ENCODE assay signal across 14 mouse cellular contexts in genomic region chr4:46445237-46445945, GRCm38 (mm10). TPM values are rescaled to one million over a fixed set of nuclear protein-coding genes. Genes with fewer than 3 reads are reported as not detected.
A peak's percentile ranks its signal among the peaks of the same experiment; 100 is the strongest.
DNase-seq lines count a peak whose midpoint lies in the region; ATAC-seq lines count a peak whose summit lies in the region.
"Had no signal": no experiment of that assay in that cellular context is flagged by ENCODE, and none has a peak within 500 bp of the region (broad histone marks: within the 10 kb centered on the region; RNA-seq: fewer than 3 reads in every experiment).

No protein-coding gene starts in this region.

- ATAC-seq in limb, embryonic 11.5 days (ENCODE audit: insufficient number of reproducible peaks, low FRiP score, low TSS enrichment, low read depth) = no peak
- no peak for ATAC-seq in liver, embryonic 16.5 days (ENCODE audit: low read depth)

- H3K27me3 ChIP-seq in limb, embryonic 11.5 days (ENCODE audit: control insufficient read depth, insufficient read depth, low read length) = no peaks in the 10 kb centered on the region
- no peaks in the 10 kb centered on the region for H3K27me3 ChIP-seq in limb, embryonic 10.5 days (ENCODE audit: low read depth, poor library complexity, severe bottlenecking)
- H3K27me3 ChIP-seq in liver, embryonic 16.5 days (ENCODE audit: control insufficient read depth, insufficient read depth, low read depth, low read length) = no peaks in the 10 kb centered on the region
- H3K27me3 ChIP-seq: megakaryocyte, embryonic 14.5 days; stomach, embryonic 15.5 days had no signal

- H3K36me3 ChIP-seq in limb, embryonic 11.5 days (ENCODE audit: control insufficient read depth, insufficient read depth, low read length) = no peaks in the 10 kb centered on the region
- no peaks in the 10 kb centered on the region for H3K36me3 ChIP-seq in limb, embryonic 10.5 days
- no peaks in the 10 kb centered on the region for H3K36me3 ChIP-seq in liver, embryonic 16.5 days (ENCODE audit: control insufficient read depth, insufficient read depth)
- H3K36me3 ChIP-seq: stomach, embryonic 15.5 days had no signal

- H3K4me1 ChIP-seq in limb, embryonic 11.5 days (ENCODE audit: control insufficient read depth, insufficient read depth, low read length) = no peaks in the 10 kb centered on the region
- peaks cover 6% of the 10 kb centered on the region for H3K4me1 ChIP-seq in limb, embryonic 10.5 days
- H3K4me1 ChIP-seq in liver, embryonic 16.5 days (ENCODE audit: control insufficient read depth, low read depth, low read length) = peaks cover 38% of the 10 kb centered on the region
- H3K4me1 ChIP-seq: stomach, embryonic 15.5 days had no signal

- H3K4me2 ChIP-seq in limb, embryonic 11.5 days (ENCODE audit: low read depth, severe bottlenecking) = no peak overlapping the region
- H3K4me2 ChIP-seq in liver, embryonic 16.5 days (ENCODE audit: low read depth, low read length) = no peak overlapping the region
- H3K4me2 ChIP-seq: stomach, embryonic 15.5 days had no signal

- 57% methylated on average over 9 of the region's 9 CpGs for WGBS in limb, embryonic 11.5 days
- 57% methylated on average over 9 of the region's 9 CpGs for WGBS in limb, embryonic 10.5 days
- WGBS in liver, embryonic 16.5 days (ENCODE audit: insufficient replicate concordance) = 74% methylated on average over 9 of the region's 9 CpGs

- H3K27ac ChIP-seq in limb, embryonic 11.5 days (replicated peaks; ENCODE audit: low read depth, low read length) = no peak overlapping the region
- H3K27ac ChIP-seq in limb, embryonic 10.5 days = no peak overlapping the region
- peak overlapping the region; percentile 5; the same call in 1 of the 2 replicates for H3K27ac ChIP-seq in liver, embryonic 16.5 days (ENCODE audit: low read length)
- H3K27ac ChIP-seq: stomach, embryonic 15.5 days had no signal

- no peak for DNase-seq in limb, embryonic 11.5 days (ENCODE audit: low spot score)
- DNase-seq in limb, embryonic 10.5 days (ENCODE audit: low spot score) = no peak
- peak; percentile 37 for DNase-seq in ZHBTc4 (ENCODE audit: low read depth, low spot score)
- peak; percentile 74 to 82 for DNase-seq in cerebellum, postnatal 10 days
- DNase-seq in layer of hippocampus, postnatal 25 days (ENCODE audit: extremely low spot score in 1 of 2, low spot score in 1 of 2) = no peak
- no peak for DNase-seq in right cerebral cortex, postnatal 25 days
- DNase-seq in lung, postnatal 10 days = no peak
- DNase-seq: heart, postnatal 14 days; kidney, postnatal 25 days had no signal

- H3K9me3 ChIP-seq in limb, embryonic 11.5 days (ENCODE audit: control insufficient read depth, low read length) = no peaks in the 10 kb centered on the region
- H3K9me3 ChIP-seq in limb, embryonic 10.5 days (replicated peaks) = no peaks in the 10 kb centered on the region
- H3K9me3 ChIP-seq in liver, embryonic 16.5 days (replicated peaks; ENCODE audit: control insufficient read depth, low read length) = no peaks in the 10 kb centered on the region
- H3K9me3 ChIP-seq: G1E; megakaryocyte, embryonic 14.5 days; stomach, embryonic 15.5 days had no signal

- H3K9ac ChIP-seq in limb, embryonic 11.5 days (ENCODE audit: low read length) = 0 out of 2 replicates have a peak overlapping the region, but pooled peaks have one; percentile 17
- H3K9ac ChIP-seq in liver, embryonic 16.5 days (ENCODE audit: low read depth, low read length) = 0 out of 2 replicates have a peak overlapping the region, but pooled peaks have one; percentile 10
- H3K9ac ChIP-seq: stomach, embryonic 15.5 days had no signal

- H3K4me3 ChIP-seq in limb, embryonic 11.5 days (ENCODE audit: low read depth, low read length) = no peak overlapping the region
- H3K4me3 ChIP-seq in limb, embryonic 10.5 days = no peak overlapping the region
- H3K4me3 ChIP-seq in liver, embryonic 16.5 days (ENCODE audit: low read depth, low read length) = no peak overlapping the region
- H3K4me3 ChIP-seq: megakaryocyte, embryonic 14.5 days; stomach, embryonic 15.5 days had no signal

RNA-seq across cellular contexts. Expression of gene Anp32b, which starts 5.3 kb away (rescaled TPM):
- polyA plus RNA-seq in limb, embryonic 11.5 days (2014; fragmentation: Nextera tagmentation; extraction: Ambion mirVana) = 403 and 422 TPM in 2 replicates
- 405 and 451 TPM in 2 replicates for polyA plus RNA-seq in limb, embryonic 10.5 days (2016; fragmentation: Nextera tagmentation; extraction: Ambion mirVana)
- 318 and 338 TPM in 2 replicates for polyA plus RNA-seq in liver, embryonic 16.5 days (2015; fragmentation: Nextera tagmentation; extraction: Ambion mirVana)
- 10 to 100 TPM; 48.9 to 53.4 TPM for total RNA-seq in layer of hippocampus, postnatal 25 days (2021)

RNA-seq across cellular contexts. Expression of gene Hemgn, which starts 32.1 kb away (rescaled TPM):
- polyA plus RNA-seq in limb, embryonic 11.5 days (2014; fragmentation: Nextera tagmentation; extraction: Ambion mirVana) = 13.5 and 13.9 TPM in 2 replicates
- 12.8 and 13.4 TPM in 2 replicates for polyA plus RNA-seq in limb, embryonic 10.5 days (2016; fragmentation: Nextera tagmentation; extraction: Ambion mirVana)
- polyA plus RNA-seq in liver, embryonic 16.5 days (2015; fragmentation: Nextera tagmentation; extraction: Ambion mirVana) = 375 and 394 TPM in 2 replicates
- total RNA-seq in layer of hippocampus, postnatal 25 days (2021) = not detected
- total RNA-seq: adrenal gland, adult 18-20 months had no signal

RNA-seq across cellular contexts. Expression of gene Nans, which starts 43.7 kb away (rescaled TPM):
- 94.8 and 98.0 TPM in 2 replicates for polyA plus RNA-seq in limb, embryonic 11.5 days (2014; fragmentation: Nextera tagmentation; extraction: Ambion mirVana)
- 87.2 and 96.1 TPM in 2 replicates for polyA plus RNA-seq in limb, embryonic 10.5 days (2016; fragmentation: Nextera tagmentation; extraction: Ambion mirVana)
- polyA plus RNA-seq in liver, embryonic 16.5 days (2015; fragmentation: Nextera tagmentation; extraction: Ambion mirVana) = 40.5 and 48.3 TPM in 2 replicates
- total RNA-seq in layer of hippocampus, postnatal 25 days (2021) = 10 to 100 TPM; 20.3 to 24.5 TPM

RNA-seq across cellular contexts. Expression of gene Trmo, which starts 56.2 kb away (rescaled TPM):
- polyA plus RNA-seq in limb, embryonic 11.5 days (2014; fragmentation: Nextera tagmentation; extraction: Ambion mirVana) = 10.2 and 11.0 TPM in 2 replicates
- polyA plus RNA-seq in limb, embryonic 10.5 days (2016; fragmentation: Nextera tagmentation; extraction: Ambion mirVana) = 11.5 and 11.9 TPM in 2 replicates
- 6.3 and 7.1 TPM in 2 replicates for polyA plus RNA-seq in liver, embryonic 16.5 days (2015; fragmentation: Nextera tagmentation; extraction: Ambion mirVana)
- 1 to 10 TPM; 3.9 to 5.5 TPM for total RNA-seq in layer of hippocampus, postnatal 25 days (2021)

Comparison
In these comparisons a context has a peak if more than half of its experiments do, and no peak if none do; other contexts are left out.
1. DNase-seq: peak in ZHBTc4 (single experiment) and cerebellum, postnatal 10 days (2 of 2); none in limb, embryonic 11.5 days (single experiment), limb, embryonic 10.5 days (single experiment), layer of hippocampus, postnatal 25 days (0 of 2), right cerebral cortex, postnatal 25 days (single experiment) and lung, postnatal 10 days (single experiment).
2. RNA of gene Hemgn, which starts 32.1 kb away (polyA plus RNA-seq): 375 to 394 TPM in liver, embryonic 16.5 days; 13.5 to 13.9 TPM in limb, embryonic 11.5 days and 12.8 to 13.4 TPM in limb, embryonic 10.5 days; every median in the first group is over 10 times any median in the second.